Mouse (Mus musculus) neutrophil, adult 5-6 weeks (primary cell): ENCODE results near the gene Blmh. TPM values are rescaled to one million over a fixed set of nuclear protein-coding genes. Genes with fewer than 3 reads are reported as not detected.
"Not testable (repeated sequence)": the region's sequence is repeated elsewhere in the genome, so short reads cannot be mapped to it uniquely, and the experiment has no call there.

Experiments
- ATAC-seq: fragments of 151-379, 151-347 bp; 2 replicates; pipeline ENCODE4 v1.8.0; 2017; ENCODE audit warnings: mild to moderate bottlenecking, moderate TSS enrichment; ENCODE audit not compliant: insufficient number of reproducible peaks, poor library complexity, low FRiP score, severe bottlenecking; ENCODE audit errors: extremely low read depth
- total RNA-seq: library from RNA; stranded (forward); fragments of 200-1000 nt; gene quantifications from 2 replicates; pipeline ENCODE4 v1.2.3, GENCODE M21; 2017

The Blmh gene
- total RNA-seq, 1 experiment from 2014 or later = 61.8 TPM

DNA sequence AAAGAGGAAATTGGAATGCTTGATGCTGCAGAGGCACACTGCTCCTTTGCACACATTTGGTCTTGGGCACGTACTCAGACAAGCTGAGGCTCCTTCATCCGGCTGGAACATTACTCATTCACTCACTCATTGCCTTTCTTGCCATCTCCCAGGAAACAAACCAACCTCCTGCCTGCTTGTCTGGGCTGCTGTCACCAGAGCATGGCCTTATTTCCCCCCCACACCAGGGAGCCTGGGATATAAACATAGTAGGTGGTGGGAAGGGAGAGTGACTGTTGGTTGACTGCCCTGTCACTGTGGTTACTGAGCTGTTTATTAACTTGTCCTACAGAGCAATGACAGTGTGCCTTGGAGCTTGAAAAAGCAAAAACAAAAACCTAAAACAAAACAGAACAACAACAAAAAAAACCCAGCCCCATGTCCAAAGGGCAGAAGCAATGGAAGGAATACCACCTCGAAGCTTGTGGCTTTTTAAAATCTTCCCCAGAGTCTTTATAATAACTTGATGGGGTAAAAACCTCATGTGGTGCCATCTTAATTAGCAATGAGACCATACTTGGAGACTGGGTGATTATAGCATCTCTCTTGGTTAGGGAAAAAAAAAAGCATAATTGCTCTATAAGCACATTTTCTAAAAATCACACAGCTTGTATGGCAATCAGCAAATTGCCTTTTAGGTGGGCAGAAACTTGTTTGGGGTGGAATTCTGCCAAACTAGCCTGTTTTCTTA lies 13.1 kb upstream of the Blmh start:
- no peak for ATAC-seq

DNA sequence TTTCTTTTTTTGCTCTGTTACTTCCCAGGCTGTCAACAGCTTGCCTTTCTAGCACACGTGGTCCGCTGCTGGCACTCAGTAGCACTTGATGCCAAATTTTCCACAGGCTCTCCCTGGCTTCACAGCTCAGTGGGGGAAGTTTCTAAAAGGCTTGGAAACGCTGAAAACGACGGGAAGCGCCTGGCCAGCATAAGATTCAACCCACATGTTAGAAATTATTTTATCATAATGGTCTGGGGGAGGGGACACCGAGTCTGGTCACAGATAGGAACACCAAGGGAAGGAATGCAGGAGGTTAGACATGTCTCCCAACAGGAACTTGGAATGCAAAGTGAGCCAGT lies 12.6 kb upstream of the Blmh start:
- ATAC-seq = no peak

- no peak for ATAC-seq
Measured at GRCm38 (mm10) chr11:76914366-76914765, 10.2 kb upstream of the Blmh start.

DNA sequence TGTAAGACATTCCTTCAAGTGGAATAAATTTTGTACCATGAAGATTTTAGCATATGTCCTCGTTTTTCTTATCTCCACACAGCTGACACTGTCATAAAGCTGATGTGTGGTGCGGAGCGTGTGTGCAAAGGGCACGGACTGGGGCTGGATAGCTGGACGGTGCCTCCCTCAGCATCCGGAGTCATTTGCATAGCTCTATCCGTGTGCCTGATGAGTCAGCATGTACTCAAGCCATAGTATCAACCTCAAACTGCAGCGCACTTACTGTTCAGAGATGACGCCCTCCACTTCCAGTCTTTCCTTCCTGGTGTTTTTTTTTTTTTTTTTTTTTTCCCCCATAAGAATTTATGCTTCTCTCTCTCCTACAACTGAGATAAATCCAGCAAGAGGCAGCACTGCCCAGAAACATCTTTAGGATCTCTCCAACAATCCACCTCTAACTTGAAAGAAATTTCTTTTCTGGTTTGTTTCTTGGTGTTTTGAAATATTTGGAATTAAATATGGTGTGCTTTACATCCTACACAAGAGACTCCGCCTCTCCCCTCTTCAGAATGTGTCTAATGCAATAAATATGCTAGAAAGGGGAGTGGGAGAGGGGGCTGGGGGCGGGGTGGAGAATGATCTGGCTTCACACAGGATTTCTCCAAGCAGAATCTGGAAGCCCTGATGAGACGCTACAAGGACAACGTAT lies 7.9 kb upstream of the Blmh start:
- no peak for ATAC-seq

DNA sequence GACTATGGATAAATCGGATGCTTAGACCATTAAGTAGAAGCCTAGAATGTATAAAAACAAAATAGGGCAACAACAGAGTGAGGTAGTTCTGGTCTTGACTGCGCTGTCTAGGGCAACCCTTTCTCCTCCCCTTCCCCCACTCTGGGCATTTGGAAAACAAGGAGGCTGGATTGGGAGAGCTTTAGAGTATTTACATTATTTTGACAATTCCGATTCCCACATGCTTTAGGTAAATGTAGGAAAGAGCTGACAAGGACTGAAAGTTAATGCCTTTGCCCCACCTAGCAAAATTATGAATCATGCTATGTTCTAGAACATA lies 7.4 kb upstream of the Blmh start:
- no peak for ATAC-seq

DNA sequence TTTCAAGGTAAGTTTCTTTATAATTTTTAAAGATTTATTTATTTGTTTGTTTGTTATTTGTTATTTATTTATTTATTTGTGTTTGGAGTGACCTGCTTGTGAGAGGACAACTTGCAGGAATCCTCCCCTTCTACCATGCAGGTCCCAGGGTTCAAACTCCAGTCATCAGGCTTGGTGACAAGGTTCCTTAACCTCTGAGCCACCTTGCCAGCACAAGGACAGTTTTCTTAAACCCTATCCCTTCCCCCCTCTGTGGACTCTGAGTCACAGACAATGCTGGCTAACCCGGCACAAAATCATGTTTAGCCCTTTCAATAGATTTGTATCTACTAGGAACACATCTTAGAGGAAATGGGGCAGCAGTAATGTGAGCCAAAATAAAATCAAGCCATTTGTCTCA lies 4.0 kb upstream of the Blmh start:
- ATAC-seq = no peak

DNA sequence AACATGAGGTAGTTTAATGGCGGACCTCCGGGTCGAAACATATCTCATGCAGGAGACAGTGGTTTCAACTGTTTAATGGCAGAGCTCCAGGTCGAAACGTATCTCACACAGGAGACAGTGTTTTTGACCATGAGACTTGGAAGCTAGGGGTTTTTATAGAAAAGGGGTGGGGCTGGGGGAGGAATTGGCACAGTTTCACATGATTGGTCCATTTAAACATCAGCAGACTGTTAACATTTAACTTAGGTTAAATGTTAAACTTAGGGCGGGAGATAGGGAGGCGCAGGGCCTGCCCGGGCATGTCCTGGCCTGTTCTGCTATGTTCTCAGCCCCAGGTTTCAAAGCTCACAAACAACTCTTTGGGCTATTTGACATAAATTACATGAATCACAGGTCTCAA lies 4.0 kb downstream of the Blmh start:
- not testable (repeated sequence) for ATAC-seq

- no peak for ATAC-seq
Measured at GRCm38 (mm10) chr11:76933209-76933608, 8.6 kb downstream of the Blmh start.

- ATAC-seq = no peak
Measured at GRCm38 (mm10) chr11:76936578-76936977, 12.0 kb downstream of the Blmh start.

DNA sequence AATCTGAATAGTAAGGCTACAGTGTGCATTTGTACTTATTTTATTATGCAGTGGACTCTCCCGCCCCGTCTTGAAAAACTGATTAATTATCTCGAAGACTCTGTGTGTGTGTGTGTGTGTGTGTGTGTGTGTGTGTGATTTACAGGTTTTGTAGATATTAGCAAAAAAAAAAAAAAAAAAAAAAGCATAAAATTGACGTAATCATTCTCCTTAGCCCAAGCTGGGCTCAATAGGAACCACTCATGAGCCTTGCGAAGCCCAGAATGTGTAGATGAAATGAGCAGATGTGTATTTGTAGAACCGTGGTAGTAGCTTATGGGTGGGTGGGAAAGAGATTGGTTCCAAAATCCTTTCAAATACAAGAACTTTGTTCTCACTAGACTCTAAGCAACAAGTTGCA lies 20.2 kb downstream of the Blmh start:
- ATAC-seq = no peak

GRCm38 (mm10) chr11:76945386-76946202 lies 21.0 kb downstream of the Blmh start:
- peak; percentile 82 for ATAC-seq

- ATAC-seq = no peak
Measured at GRCm38 (mm10) chr11:76946203-76946585, 21.6 kb downstream of the Blmh start.

- no peak for ATAC-seq
Measured at GRCm38 (mm10) chr11:76953536-76953935, 28.9 kb downstream of the Blmh start.

DNA sequence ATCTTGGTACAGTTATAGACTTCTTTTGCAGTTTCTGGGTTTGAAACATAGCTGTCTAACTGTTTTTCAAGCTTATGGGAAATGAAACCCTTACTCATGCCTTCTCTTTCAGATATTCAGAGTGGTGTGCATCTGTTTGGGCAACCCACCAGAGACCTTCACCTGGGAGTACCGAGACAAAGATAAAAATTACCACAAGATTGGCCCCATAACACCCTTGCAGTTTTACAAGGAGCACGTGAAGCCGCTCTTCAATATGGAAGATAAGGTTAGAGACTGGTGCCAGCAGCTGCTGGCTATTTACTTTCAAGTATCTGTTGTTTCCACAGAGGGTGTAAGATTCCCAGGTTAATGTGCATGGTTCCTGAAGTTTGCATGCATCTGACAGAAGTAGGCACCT lies 41.1 kb downstream of the Blmh start:
- ATAC-seq = no peak

GRCm38 (mm10) chr11:76970328-76970727 lies 45.7 kb downstream of the Blmh start:
- ATAC-seq = no peak

GRCm38 (mm10) chr11:76974680-76975319 lies 50.2 kb downstream of the Blmh start:
- ATAC-seq = no peak

GRCm38 (mm10) chr11:76981570-76982141 lies 57.0 kb downstream of the Blmh start:
- no peak for ATAC-seq

- ATAC-seq = no peak
Measured at GRCm38 (mm10) chr11:76982415-76982814, 57.8 kb downstream of the Blmh start.

DNA sequence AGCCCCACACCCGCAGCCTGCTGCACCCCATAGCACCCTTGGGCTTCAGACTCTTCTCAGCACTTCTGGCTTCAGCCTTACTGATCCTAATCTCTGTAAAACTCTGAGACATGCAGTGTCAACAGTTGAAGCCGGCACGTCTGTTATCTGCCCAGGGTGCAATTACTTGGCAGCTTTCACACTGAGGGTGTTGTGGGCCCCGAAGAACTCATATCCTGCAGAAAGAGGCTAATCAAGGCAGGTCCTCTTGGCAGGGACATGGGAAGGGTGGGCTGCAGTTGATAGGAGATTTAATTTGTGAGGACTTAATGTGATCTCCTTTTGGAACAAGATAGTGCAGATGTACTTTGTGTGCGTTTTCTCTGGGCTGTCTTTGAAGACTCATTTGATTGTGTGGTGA lies 59.0 kb downstream of the Blmh start:
- ATAC-seq = no peak
